Mouse (Mus musculus): ENCODE measurements around the gene Dhx32. TPM values are rescaled to one million over a fixed set of nuclear protein-coding genes. Genes with fewer than 3 reads are reported as not detected.

Dhx32 gene
- polyA plus RNA-seq, 1 experiment from 2014 or later: 32.7 TPM

DNA sequence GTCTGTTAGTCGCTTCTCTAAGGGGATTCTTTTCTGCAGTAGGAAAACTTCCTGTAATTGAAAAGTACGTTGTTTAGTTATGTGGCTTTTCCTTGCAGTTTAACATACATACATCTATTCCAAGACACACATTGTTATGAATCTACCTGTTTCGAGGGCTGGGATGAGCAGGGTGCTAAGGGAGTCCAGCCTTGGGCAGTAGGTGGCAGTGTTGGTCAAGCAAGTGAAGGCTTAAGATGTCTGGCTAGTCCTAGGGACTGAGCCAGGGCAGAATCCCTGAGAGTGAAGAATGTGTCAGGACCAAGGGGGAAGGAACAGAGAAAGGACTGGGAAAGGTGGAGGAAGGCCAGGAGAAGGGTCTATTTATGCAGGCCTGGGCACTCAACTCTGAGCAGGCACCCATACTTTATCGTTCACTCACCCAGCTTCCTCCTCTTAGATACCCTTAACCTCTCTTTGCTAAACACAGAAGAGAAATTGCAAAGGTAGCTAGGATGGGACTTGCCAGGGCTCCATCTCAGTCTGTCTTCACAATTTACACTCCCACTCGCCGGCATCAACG, 23.2 kb upstream of the Dhx32 start:
- Histone ChIP-seq H3K4me2 (ENCODE audit: low read length) (no peak overlapping the region), H3K36me3 (ENCODE audit: control insufficient read depth, insufficient read depth, low read length) (no peaks in the 10 kb centered on the region), H3K4me3 (ENCODE audit: control insufficient read depth in 1 of 2, insufficient read depth in 1 of 2, low read depth in 1 of 2, low read length in 2 of 2) (no peak overlapping the region), H3K9ac (ENCODE audit: low read length) (no peak overlapping the region), H3K27ac (replicated peaks in 1 of 2; ENCODE audit: control insufficient read depth in 1 of 2, insufficient read depth in 1 of 2, low read depth in 2 of 2, low read length in 2 of 2) (no peak overlapping the region), H3K9me3 (ENCODE audit: control insufficient read depth, low read length) (no peaks in the 10 kb centered on the region), H3K27me3 (ENCODE audit: control insufficient read depth, insufficient read depth, low read length) (no peaks in the 10 kb centered on the region), H3K4me1 (ENCODE audit: control insufficient read depth in 2 of 2, insufficient read depth in 2 of 2, low read length in 2 of 2) (no peaks in the 10 kb centered on the region)
- ATAC-seq (ENCODE audit: insufficient number of reproducible peaks, insufficient read depth, low FRiP score, low read depth): no peak
- WGBS: 46% methylated on average over 7 of the region's 7 CpGs

DNA sequence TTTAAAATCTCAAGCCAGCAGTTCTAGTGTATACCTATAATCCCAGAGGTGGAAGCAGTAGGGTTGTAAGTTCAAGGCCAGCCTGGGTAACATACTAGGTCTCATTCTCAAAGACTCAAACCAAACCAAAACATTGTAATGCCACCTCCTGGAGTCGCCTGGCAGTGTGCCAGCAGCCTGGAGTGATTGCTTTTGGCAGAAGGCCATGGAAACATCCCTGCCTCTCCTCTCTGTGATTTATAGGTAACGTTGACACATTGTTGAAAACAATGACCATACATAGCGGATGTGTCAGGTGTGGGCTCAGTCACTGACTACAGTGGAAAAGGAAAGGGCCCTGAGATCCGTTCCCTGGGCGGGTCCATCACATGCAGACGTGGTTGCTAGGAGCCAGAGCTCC, 19.3 kb upstream of the Dhx32 start:
- Histone ChIP-seq H3K27ac (replicated peaks in 1 of 2; ENCODE audit: control insufficient read depth in 1 of 2, insufficient read depth in 1 of 2, low read depth in 2 of 2, low read length in 2 of 2) (no peak overlapping the region), H3K4me3 (ENCODE audit: control insufficient read depth in 1 of 2, insufficient read depth in 1 of 2, low read depth in 1 of 2, low read length in 2 of 2) (no peak overlapping the region), H3K9ac (ENCODE audit: low read length) (no peak overlapping the region), H3K9me3 (ENCODE audit: control insufficient read depth, low read length) (no peaks in the 10 kb centered on the region), H3K27me3 (ENCODE audit: control insufficient read depth, insufficient read depth, low read length) (no peaks in the 10 kb centered on the region), H3K36me3 (ENCODE audit: control insufficient read depth, insufficient read depth, low read length) (no peaks in the 10 kb centered on the region), H3K4me2 (ENCODE audit: low read length) (no peak overlapping the region), H3K4me1 (ENCODE audit: control insufficient read depth in 2 of 2, insufficient read depth in 2 of 2, low read length in 2 of 2) (no peaks in the 10 kb centered on the region)
- no peak for ATAC-seq (ENCODE audit: insufficient number of reproducible peaks, insufficient read depth, low FRiP score, low read depth)
- 24% methylated on average over 6 of the region's 6 CpGs for WGBS

GRCm38 (mm10) chr7:133799928-133800327, 17.4 kb upstream of the Dhx32 start:
- H3K9ac ChIP-seq (ENCODE audit: low read length): no peak overlapping the region
- H3K4me1 ChIP-seq (ENCODE audit: control insufficient read depth in 2 of 2, insufficient read depth in 2 of 2, low read length in 2 of 2): no peaks in the 10 kb centered on the region
- no peak for ATAC-seq (ENCODE audit: insufficient number of reproducible peaks, insufficient read depth, low FRiP score, low read depth)
- no peaks in the 10 kb centered on the region for H3K36me3 ChIP-seq (ENCODE audit: control insufficient read depth, insufficient read depth, low read length)
- H3K4me3 ChIP-seq (ENCODE audit: control insufficient read depth in 1 of 2, insufficient read depth in 1 of 2, low read depth in 1 of 2, low read length in 2 of 2): no peak overlapping the region
- no peaks in the 10 kb centered on the region for H3K9me3 ChIP-seq (ENCODE audit: control insufficient read depth, low read length)
- H3K27ac ChIP-seq (replicated peaks in 1 of 2; ENCODE audit: control insufficient read depth in 1 of 2, insufficient read depth in 1 of 2, low read depth in 2 of 2, low read length in 2 of 2): no peak overlapping the region
- WGBS: 72% methylated on average over 5 of the region's 5 CpGs
- no peak overlapping the region for H3K4me2 ChIP-seq (ENCODE audit: low read length)
- no peaks in the 10 kb centered on the region for H3K27me3 ChIP-seq (ENCODE audit: control insufficient read depth, insufficient read depth, low read length)

DNA sequence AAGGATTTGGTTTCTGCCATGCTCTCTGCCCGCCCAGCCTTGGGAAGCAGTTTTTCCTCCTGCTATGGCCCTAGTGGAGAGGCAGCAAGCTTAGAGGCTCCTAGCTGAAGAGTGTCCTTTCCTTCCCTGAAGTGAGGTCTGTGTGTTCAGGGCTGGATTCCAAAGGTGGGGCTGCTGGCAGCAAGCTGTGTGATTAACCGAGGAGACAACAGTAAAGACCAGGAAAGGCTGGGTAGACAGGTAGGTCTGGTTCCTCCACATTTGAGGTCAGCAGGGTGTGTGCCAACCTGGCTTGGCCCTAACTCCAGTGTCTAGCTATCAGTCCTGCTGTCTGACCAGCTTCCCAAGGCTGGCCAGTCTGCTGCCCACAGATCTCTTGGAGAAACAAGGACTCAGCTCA, 12.2 kb upstream of the Dhx32 start:
- Histone ChIP-seq H3K36me3 (ENCODE audit: control insufficient read depth, insufficient read depth, low read length) (no peaks in the 10 kb centered on the region), H3K4me3 (ENCODE audit: control insufficient read depth in 1 of 2, insufficient read depth in 1 of 2, low read depth in 1 of 2, low read length in 2 of 2) (no peak overlapping the region), H3K9ac (ENCODE audit: low read length) (no peak overlapping the region), H3K27me3 (ENCODE audit: control insufficient read depth, insufficient read depth, low read length) (no peaks in the 10 kb centered on the region), H3K9me3 (ENCODE audit: control insufficient read depth, low read length) (no peaks in the 10 kb centered on the region), H3K4me2 (ENCODE audit: low read length) (no peak overlapping the region), H3K27ac (replicated peaks in 1 of 2; ENCODE audit: control insufficient read depth in 1 of 2, insufficient read depth in 1 of 2, low read depth in 2 of 2, low read length in 2 of 2) (no peak overlapping the region), H3K4me1 (ENCODE audit: control insufficient read depth in 2 of 2, insufficient read depth in 2 of 2, low read length in 2 of 2) (peaks cover 0 to 6% of the 10 kb centered on the region in 2 experiments; a peak in 1 of 4 replicates)
- no peak for ATAC-seq (ENCODE audit: insufficient number of reproducible peaks, insufficient read depth, low FRiP score, low read depth)
- 76% methylated on average over 2 of the region's 2 CpGs for WGBS

- Histone ChIP-seq H3K27ac (replicated peaks in 1 of 2; ENCODE audit: control insufficient read depth in 1 of 2, insufficient read depth in 1 of 2, low read depth in 2 of 2, low read length in 2 of 2) (no peak overlapping the region), H3K27me3 (ENCODE audit: control insufficient read depth, insufficient read depth, low read length) (no peaks in the 10 kb centered on the region), H3K9ac (ENCODE audit: low read length) (no peak overlapping the region), H3K4me3 (ENCODE audit: control insufficient read depth in 1 of 2, insufficient read depth in 1 of 2, low read depth in 1 of 2, low read length in 2 of 2) (no peak overlapping the region), H3K4me1 (ENCODE audit: control insufficient read depth in 2 of 2, insufficient read depth in 2 of 2, low read length in 2 of 2) (peaks cover 0 to 6% of the 10 kb centered on the region in 2 experiments; a peak in 1 of 4 replicates), H3K9me3 (ENCODE audit: control insufficient read depth, low read length) (no peaks in the 10 kb centered on the region), H3K4me2 (ENCODE audit: low read length) (no peak overlapping the region), H3K36me3 (ENCODE audit: control insufficient read depth, insufficient read depth, low read length) (no peaks in the 10 kb centered on the region)
- no peak for ATAC-seq (ENCODE audit: insufficient number of reproducible peaks, insufficient read depth, low FRiP score, low read depth)
- 49% methylated on average over 10 of the region's 10 CpGs for WGBS
Observed at GRCm38 (mm10) chr7:133793248-133794131, 11.0 kb upstream of the Dhx32 start.

DNA sequence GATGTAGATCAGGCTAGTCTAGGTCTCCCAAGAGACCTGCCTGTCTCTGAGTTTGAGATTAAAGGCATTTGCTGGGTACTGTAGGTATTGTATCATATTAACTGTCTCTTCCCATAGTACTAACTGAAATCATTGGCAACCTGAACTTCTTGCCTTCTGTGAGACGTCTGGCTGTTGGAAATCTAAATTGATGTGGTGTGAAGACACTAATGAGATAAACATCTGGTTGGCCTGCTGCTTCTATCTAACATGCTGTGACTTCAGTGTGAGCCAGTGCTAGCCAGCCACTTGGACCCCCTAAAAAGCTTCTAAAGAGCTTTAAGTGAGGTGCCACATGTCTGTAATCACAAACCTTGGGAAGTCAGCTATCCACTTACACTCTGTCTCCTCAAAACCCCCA, 10.2 kb upstream of the Dhx32 start:
- WGBS: 24% methylated on average over 1 of the region's 1 CpGs
- Histone ChIP-seq H3K4me1 (ENCODE audit: control insufficient read depth in 2 of 2, insufficient read depth in 2 of 2, low read length in 2 of 2) (peaks cover 0 to 6% of the 10 kb centered on the region in 2 experiments; a peak in 1 of 4 replicates), H3K9me3 (ENCODE audit: control insufficient read depth, low read length) (no peaks in the 10 kb centered on the region), H3K36me3 (ENCODE audit: control insufficient read depth, insufficient read depth, low read length) (no peaks in the 10 kb centered on the region), H3K27me3 (ENCODE audit: control insufficient read depth, insufficient read depth, low read length) (no peaks in the 10 kb centered on the region), H3K9ac (ENCODE audit: low read length) (no peak overlapping the region), H3K27ac (replicated peaks in 1 of 2; ENCODE audit: control insufficient read depth in 1 of 2, insufficient read depth in 1 of 2, low read depth in 2 of 2, low read length in 2 of 2) (no peak overlapping the region), H3K4me3 (ENCODE audit: control insufficient read depth in 1 of 2, insufficient read depth in 1 of 2, low read depth in 1 of 2, low read length in 2 of 2) (no peak overlapping the region), H3K4me2 (ENCODE audit: low read length) (no peak overlapping the region)
- no peak for ATAC-seq (ENCODE audit: insufficient number of reproducible peaks, insufficient read depth, low FRiP score, low read depth)

DNA sequence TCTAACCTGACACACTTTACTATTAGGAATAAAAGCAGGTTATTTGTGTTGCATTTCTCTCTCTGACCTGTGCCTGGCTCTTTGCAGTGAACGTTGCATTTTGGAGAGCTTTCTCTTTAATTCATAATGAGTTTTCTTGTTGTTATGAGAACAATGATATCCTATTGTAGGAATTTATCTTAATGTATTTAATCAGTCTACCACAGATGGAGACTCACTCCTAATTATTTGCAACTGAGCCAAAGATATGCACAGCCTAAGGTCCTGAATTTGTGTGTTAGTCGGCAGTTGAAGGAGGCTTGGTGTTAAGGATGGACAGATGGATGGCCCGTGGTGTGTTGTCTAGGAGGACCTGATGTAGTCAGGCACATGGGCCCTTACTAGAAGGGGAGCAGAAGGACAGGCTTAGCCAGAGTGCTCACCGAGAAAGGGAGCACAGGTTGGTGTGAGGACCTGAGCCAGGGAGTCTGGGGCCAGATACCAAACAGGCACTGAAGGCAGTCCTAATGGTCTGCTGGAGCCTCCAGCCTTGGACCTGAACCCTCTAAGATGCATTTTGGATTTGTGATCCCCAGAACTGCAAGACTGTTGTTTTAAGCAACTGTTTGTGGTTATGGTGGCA, 8.2 kb upstream of the Dhx32 start:
- no peak overlapping the region for H3K9ac ChIP-seq (ENCODE audit: low read length)
- no peaks in the 10 kb centered on the region for H3K9me3 ChIP-seq (ENCODE audit: control insufficient read depth, low read length)

More for the DNA sequence above, 8.2 kb upstream of the Dhx32 start:
- ATAC-seq (ENCODE audit: insufficient number of reproducible peaks, insufficient read depth, low FRiP score, low read depth): no peak
- Histone ChIP-seq H3K36me3 (ENCODE audit: control insufficient read depth, insufficient read depth, low read length) (no peaks in the 10 kb centered on the region), H3K4me1 (ENCODE audit: control insufficient read depth in 2 of 2, insufficient read depth in 2 of 2, low read length in 2 of 2) (peaks cover 0 to 6% of the 10 kb centered on the region in 2 experiments; a peak in 1 of 4 replicates), H3K4me3 (ENCODE audit: control insufficient read depth in 1 of 2, insufficient read depth in 1 of 2, low read depth in 1 of 2, low read length in 2 of 2) (no peak overlapping the region), H3K27ac (replicated peaks in 1 of 2; ENCODE audit: control insufficient read depth in 1 of 2, insufficient read depth in 1 of 2, low read depth in 2 of 2, low read length in 2 of 2) (no peak overlapping the region), H3K4me2 (ENCODE audit: low read length) (no peak overlapping the region), H3K27me3 (ENCODE audit: control insufficient read depth, insufficient read depth, low read length) (no peaks in the 10 kb centered on the region)
- 84% methylated on average over 4 of the region's 4 CpGs for WGBS
